Comparison of ENCODE assay signal across 16 mouse cellular contexts in the genomic region with DNA sequence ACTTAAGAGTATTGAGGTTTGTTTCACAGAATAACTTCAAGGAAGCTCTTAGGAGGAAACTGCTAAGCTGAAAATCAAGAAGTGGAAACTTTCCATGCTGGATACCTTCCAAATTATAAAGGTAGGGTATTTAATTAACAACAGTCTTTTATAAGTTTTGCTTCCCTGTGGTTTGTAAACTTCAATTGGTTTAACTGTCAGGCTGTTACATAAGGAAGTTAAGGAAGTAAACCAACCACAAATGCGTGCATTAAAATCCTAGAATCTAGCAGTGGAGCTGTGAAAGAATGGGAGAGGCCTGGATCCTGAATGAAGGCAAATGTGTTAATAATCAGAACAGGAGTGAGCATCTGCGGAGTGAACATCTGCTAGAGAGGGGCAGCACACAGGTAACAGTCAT.
"Had no signal": no experiment of that assay in that cellular context is flagged by ENCODE, and none has a peak within 500 bp of the region (broad histone marks: within the 10 kb centered on the region; RNA-seq: fewer than 3 reads in every experiment).

No protein-coding gene starts in this region.

- ATAC-seq: liver, embryonic 12.5 days; liver, postnatal 0 days; lung, postnatal 0 days; midbrain, embryonic 13.5 days; midbrain, embryonic 15.5 days; midbrain, embryonic 16.5 days had no signal

- DNase-seq: left cerebral cortex, postnatal 4 days; liver; liver, embryonic 13.5 days; liver, postnatal 0 days; lung, adult 18-20 months; lung, adult 2 months; lung, embryonic 14.5 days; lung, postnatal 10 days; lung, postnatal 14 days; lung, postnatal 36 days; lung, postnatal 4 days had no signal
